Mouse (Mus musculus) bone marrow, adult 2 months (tissue): ENCODE results near the gene Sh2b3. TPM values are rescaled to one million over a fixed set of nuclear protein-coding genes. Genes with fewer than 3 reads are reported as not detected.

Experiments used
- H3K27ac ChIP-seq: fragments of 200-500 bp; 2 replicates; pipeline ENCODE4 v1.5.1; 2012; ENCODE audit warnings: low read depth, mild to moderate bottlenecking, control low read depth, inconsistent platforms, low read length; ENCODE audit not compliant: control insufficient read depth, poor library complexity, insufficient read depth
- H3K4me1 ChIP-seq: fragments of 200-500 bp; 2 replicates; pipeline ENCODE4 v1.6.1; 2011; ENCODE audit warnings: low read length; ENCODE audit not compliant: control insufficient read depth, insufficient read depth
- H3K4me3 ChIP-seq: fragments of 200-500 bp; replicated peaks from 2 replicates; pipeline ENCODE3; 2011; ENCODE audit warnings: mild to moderate bottlenecking, low read depth, low read length, control low read depth; ENCODE audit not compliant: control insufficient read depth
- CTCF ChIP-seq: fragments of 200-500 bp; IDR thresholded peaks from 2 replicates; pipeline ENCODE4 v1.5.1; 2011; ENCODE audit warnings: low read length, control low read depth; ENCODE audit not compliant: control insufficient read depth, insufficient read depth
- POLR2A ChIP-seq: fragments of 200-500 bp; IDR thresholded peaks from 2 replicates; pipeline ENCODE4 v1.6.1; 2011; ENCODE audit warnings: low read depth, mild to moderate bottlenecking, control low read depth, low read length, borderline replicate concordance; ENCODE audit not compliant: control insufficient read depth
- WGBS: fragments of 180-500 bp; shearing (Covaris S2); methylation state at CpG from one replicate; pipeline ENCODE4 v1.1.7; 2018; 5-methylcytosine and 5-hydroxymethylcytosine counted together
- polyA plus RNA-seq: library from polyadenylated mRNA; stranded (reverse); fragments of >200 nt; gene quantifications from 2 replicates; pipeline ENCODE4 v1.2.4, GENCODE M21; 2011; ENCODE audit warnings: low replicate concordance; ENCODE audit not compliant: missing spikeins, insufficient read depth, insufficient read length

Sh2b3 gene
- polyA plus RNA-seq, 1 experiment = 36.8 TPM

DNA sequence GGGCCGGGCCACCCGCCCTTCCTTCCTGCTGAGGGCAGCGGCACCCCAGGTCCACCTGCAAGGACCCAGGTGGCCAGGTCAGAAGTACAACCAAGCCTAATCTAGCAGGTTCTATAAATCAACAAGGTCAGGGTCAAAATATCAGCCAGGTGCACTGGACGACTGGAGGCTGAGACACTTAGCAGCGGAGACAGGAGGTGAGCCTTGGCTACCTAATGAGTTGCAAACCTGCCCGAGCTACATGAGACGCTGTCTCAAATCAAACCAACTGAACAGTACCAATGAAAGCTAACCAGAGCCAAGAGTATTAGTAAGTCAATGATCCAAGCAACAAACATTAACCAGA, 1.7 kb upstream of the Sh2b3 start:
- H3K4me1 ChIP-seq = peaks cover 1% of the 10 kb centered on the region; the same call in 1 of the 2 replicates

DNA sequence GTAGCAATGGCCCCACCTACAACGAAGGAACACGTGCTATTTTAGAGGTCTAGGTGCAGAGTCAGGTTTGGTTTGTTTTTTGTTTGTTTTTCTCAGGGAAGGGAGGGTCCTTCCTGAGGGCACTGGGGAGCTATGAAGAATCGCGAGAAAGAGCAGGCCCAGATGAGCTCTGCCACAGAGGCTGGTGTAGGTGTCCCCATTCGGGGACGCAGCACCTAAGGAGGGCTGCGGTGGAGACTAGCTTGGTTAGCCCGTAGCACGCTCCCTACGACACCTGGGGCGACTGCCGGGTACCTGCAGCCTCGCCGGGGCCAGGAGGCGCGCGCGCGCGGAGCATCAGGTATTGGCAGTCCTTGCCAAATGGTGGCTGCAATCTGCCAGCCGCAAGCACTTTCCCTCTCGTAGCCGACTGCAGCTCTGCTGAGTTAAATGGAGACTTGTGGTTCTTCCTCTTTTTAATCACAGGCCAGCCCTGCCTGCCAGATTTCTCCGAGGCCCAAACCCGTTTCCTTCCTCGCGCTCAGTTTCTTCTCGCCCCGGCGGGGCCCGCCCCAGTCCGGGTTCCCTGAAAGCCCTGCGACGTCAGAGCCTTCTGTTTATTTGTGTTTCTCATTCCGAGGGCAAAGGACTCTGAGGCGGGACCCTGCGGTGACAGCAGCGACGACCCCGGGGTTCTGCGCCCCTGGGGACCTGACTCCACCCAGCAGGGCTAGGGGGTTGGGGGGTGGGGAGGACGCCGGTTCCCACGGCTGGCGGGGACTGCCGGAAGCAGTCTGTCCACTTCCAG, 1.1 kb upstream of the Sh2b3 start:
- peak overlapping the region; percentile 96 for H3K27ac ChIP-seq
- peaks cover 1% of the 10 kb centered on the region; the same call in 1 of the 2 replicates for H3K4me1 ChIP-seq
- TF ChIP-seq POLR2A (peak; percentile 22), CTCF (no peak)
- under 1% methylated on average over 46 of the region's 46 CpGs for WGBS
- H3K4me3 ChIP-seq = peak overlapping the region; percentile 47

More for the DNA sequence above, 1.7 kb upstream of the Sh2b3 start:
- 20% methylated on average over 7 of the region's 7 CpGs for WGBS
- TF ChIP-seq CTCF = no peak
- TF ChIP-seq POLR2A = no peak
- Histone ChIP-seq H3K27ac (peak overlapping the region; percentile 96), H3K4me3 (peak overlapping the region; percentile 10)

DNA sequence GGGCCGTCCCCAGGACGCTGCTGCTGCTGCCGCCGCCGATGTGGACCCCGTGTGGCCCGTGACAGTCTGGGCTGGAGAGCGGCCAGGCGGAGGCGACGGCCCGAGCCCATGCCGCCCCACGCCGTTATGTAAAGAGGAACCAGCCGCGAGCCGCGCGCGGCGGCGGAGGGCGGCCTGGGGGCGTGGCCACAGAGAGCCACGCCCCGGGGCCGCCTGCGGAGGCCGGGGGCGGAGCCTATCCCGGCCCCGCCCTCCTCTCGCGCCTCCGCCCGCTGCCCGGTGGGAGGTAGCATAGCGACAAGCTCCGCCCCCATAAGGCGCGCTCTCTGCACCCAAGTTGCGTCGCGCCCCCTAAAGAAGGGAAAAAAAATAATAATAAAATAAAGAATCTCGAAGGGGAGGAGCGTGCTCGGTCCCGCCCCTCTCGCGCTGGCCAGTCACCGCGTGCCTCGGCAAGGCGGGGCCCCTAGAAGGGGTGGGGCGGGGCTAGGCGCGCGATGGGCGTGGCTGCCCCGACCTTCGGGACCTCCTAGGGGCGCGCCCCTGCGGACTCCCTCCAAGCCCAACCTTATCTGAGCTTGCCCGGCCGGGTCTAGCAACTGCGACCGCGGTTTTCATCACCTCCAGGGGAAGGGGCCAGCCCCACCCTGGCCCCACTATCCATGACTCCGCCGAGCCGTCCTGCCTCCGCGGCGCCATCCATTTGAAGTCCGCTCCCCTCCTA, 592 bp downstream of the Sh2b3 start:
- Histone ChIP-seq H3K27ac (peak overlapping the region; percentile 100), H3K4me3 (peak overlapping the region; percentile 89), H3K4me1 (peaks cover 9% of the 10 kb centered on the region)
- TF ChIP-seq POLR2A = peak; percentile 90
- no peak for TF ChIP-seq CTCF
- under 1% methylated on average over 74 of the region's 77 CpGs for WGBS

DNA sequence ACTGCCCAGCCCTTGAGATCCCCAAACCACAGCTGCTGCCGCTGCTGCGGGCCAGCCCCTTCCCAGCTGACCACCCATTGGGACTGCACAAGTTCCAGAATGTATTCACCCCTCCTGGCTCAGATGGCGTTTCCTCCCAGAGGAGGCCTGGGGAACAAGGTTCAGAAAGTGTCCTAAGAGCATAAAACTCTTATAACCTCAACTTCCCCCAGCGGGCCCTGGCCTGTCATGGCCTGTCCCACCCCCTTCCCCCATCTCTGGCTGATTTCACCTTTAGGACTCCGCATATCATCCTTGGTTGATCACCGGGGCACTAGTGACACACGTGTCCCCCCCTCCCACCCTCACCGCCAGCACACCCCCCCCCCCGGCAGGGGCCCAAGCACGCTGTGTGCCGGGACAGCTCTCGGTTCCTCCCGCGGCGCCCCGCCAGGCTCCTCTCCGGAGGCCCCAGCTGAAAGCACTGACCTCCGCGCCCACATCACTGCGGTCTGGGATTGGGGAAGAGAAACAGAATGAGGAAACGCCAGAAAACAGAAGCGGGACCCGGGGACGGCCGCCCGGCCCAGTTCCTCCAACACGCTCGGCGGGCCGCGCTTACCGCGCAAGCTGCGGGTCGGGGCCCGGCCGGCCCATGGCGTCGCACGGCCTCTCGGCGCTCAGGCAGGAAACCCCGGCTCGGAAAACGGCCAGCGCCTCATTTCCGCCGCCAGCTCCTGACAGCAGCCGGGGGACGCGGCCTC, 1.3 kb downstream of the Sh2b3 start:
- Histone ChIP-seq H3K4me3 (peak overlapping the region; percentile 89), H3K4me1 (peaks cover 8% of the 10 kb centered on the region), H3K27ac (peak overlapping the region; percentile 100)
- under 1% methylated on average over 51 of the region's 51 CpGs for WGBS
- TF ChIP-seq POLR2A (no peak), CTCF (no peak)

DNA sequence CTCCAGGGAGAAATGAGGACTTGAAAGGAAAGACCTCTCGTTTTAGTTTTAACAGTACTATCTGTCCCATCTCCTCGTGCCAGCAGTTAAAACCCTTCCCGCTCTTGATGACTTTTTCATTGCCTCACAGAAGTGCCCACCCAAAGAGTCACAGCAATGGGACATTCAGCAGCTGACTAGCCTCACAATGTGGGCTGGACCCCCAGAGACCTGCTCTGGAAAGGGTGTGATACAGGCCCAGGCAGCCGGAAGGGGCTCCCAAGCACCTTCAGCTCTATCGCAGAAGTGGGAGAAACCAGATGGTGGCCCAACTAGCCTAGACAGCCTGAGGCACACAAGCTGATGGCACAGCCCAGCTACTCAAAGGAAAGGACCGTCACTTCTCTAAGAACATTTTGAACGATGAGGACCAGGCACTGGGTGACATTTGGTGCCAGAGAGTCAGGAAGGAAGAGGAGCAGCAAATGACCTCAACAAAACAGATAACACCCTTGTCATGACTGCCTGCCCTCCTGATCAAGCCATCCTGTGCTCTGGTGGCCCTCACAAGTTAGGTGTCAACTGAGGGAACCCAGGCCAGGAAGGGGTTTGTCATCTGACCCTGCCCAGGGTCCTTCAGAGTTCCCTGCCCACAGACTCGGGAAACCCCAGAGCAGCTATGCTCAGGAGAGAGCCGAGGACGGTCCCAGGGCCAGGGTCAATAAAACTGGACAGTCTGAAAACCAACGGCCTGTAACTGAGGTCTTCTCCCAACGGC, 2.3 kb downstream of the Sh2b3 start:
- peak overlapping the region; percentile 89 for H3K4me3 ChIP-seq
- 6% methylated on average over 12 of the region's 12 CpGs for WGBS
- H3K27ac ChIP-seq = peak overlapping the region; percentile 98
- TF ChIP-seq POLR2A = no peak
- TF ChIP-seq CTCF = no peak
- peaks cover 8% of the 10 kb centered on the region for H3K4me1 ChIP-seq

DNA sequence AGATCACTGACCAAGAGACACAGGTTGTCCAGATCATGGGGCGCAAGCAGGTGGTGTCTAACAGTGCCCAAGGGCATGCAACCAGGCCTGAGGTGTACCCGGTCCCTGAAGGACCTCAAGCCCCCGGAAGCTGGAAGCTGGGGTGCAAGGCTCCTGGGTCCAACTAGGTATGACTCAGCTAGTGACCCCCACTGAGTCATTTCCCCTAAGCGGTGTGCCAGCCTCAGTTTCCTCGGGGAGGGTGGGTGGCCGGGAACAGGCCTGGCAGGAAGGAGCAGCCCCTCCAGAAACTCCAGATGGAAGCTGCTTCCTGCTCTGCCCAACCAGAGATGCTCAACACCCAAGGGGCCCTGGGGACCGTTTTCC, 3.2 kb downstream of the Sh2b3 start:
- Histone ChIP-seq H3K4me1 (peaks cover 8% of the 10 kb centered on the region), H3K27ac (peak overlapping the region; percentile 98), H3K4me3 (peak overlapping the region; percentile 89)
- TF ChIP-seq CTCF (no peak; the same call in 1 of the 2 replicates), POLR2A (no peak)
- WGBS = 12% methylated on average over 7 of the region's 7 CpGs

DNA sequence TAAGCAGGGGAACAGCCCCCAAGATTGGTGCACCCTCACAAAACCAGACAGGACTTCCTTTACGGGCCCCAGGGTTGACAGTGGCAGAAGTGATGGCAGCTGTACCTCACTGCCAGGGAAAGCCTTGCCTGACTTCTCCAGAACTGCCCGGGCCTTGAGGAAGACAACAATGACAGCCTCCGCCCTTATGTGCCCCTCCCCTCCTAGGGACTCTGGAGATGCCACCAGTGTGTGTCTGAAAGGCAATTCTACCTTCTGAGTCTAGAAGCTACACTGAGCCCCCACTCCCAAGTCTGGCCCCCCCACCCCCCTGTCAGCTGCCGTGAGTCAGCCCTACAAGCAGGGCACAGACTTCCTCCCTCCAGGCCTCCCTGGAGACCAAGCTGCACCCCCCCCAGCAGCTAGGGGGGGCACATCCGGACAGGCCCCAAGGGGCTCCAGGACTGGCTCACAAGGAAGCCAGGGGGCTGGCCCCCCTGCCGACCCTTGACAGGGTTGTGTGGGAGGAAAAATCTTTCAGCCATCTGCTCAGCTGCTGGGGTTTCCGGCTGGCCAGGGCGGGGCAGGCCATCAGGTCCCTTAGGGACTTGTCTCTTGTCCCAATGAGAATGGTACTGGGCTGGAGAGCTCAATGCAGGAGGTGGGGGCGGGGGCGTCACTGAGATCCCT, 3.7 kb downstream of the Sh2b3 start:
- TF ChIP-seq CTCF (no peak), POLR2A (peak; percentile 6; the same call in 1 of the 2 replicates)
- H3K4me1 ChIP-seq = peaks cover 8% of the 10 kb centered on the region
- H3K27ac ChIP-seq = peak overlapping the region; percentile 98
- WGBS = 6% methylated on average over 10 of the region's 10 CpGs
- H3K4me3 ChIP-seq = peak overlapping the region; percentile 89
